Mouse (Mus musculus): ENCODE measurements at regions not wholly inside any gene's neighbourhood (a gene's known extent, or its start where the extent isn't known, plus 50 kb on each side); places are given as distances from the start of the nearest gene placed in this dataset.
"Not testable (repeated sequence)": the region's sequence is repeated elsewhere in the genome, so short reads cannot be mapped to it uniquely, and the experiment has no call there.

DNA sequence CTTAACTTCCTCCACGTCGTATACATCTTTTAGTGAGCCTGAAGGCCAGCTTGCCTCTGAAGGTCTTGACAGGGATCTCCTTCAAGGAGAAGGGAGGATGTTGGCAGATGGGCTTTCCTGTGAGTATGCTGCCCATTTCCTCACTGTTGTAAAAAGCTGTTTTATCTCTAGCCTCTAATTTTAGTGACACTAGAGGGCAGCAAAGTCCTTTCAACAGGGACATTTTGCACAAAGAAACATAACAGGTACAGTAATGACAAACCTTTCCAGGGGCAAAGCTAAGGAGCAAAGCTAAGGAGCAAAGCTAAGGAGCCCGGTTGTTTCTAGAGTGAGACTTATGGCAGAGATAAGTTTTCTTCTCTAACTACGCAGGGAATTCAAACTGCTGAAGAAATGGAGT is 59.0 kb upstream of the Kbtbd8 start:
- DNase-seq (ENCODE audit: extremely low spot score) = peak; percentile 45

DNA sequence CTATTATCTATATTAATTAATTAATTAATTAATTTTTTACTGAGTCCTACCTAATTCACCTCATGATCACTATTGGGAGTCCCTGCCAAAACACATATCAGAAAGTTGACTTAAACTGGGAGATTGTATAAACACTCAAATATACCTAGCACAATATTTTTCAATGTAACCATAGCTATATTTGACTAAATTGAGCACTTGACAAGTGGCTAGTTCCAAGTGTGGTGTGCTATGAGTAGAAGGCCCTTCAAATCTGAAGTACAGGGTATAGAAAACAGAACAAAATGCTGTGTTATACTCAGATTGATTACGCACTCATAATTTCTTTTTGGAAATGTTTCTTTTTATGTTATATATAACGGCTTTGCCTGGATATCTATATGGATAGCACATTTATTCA is 60.8 kb upstream of the Kbtbd8 start:
- no peak for DNase-seq (ENCODE audit: extremely low spot score)

DNA sequence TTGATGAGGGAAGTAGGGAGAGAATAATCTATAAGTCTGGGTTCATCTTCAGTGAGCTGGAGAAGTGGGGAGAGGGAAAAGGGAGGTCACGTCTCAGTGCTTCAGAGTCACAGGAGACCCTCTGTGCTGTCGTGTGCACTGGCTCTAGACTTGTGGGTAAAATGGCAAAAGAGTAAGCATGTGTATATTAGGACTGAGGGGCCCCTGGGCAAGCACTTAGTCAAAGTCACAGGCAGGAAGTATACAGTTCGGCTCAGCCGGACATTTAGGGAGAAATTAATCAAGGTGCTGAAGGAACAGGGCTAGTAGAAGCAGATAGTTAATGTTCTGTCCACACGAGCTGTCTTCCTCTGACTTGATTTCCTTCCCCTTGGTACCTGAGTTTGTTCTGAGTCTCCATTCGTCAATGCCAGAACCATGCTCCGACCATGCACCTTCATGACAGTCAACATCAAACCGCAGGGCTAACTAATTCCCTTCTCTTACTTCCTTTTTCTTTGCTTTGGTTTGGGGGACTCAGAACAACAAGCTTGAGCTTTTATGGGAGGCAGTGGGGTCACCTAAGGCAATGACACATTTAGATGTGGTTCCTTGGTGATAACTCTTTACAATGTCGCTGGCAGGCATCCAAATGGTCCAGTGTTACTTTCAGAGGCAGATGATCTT is 63.2 kb upstream of the Kbtbd8 start:
- DNase-seq (ENCODE audit: extremely low spot score) = no peak

DNA sequence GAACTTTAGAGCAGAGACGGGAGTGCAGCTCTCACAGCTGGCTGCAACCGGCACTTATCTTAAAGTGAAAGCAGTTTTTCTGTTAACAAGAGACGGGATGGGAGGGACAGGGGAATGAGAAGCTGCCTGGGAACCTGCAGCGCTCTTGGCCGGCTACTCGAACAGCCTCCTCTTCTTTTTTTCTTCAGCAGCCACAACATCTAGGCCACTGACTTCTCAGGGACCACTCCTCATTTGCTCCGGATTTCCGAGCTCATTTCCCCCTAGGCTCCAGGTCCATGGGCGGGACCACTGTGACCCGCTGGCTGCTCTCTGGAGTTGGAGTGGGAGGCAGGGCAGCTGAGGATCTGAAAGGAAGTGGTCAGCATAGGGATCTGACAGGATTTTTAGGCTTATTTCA is 75.7 kb upstream of the Kbtbd8 start:
- DNase-seq (ENCODE audit: extremely low spot score) = not testable (repeated sequence)

DNA sequence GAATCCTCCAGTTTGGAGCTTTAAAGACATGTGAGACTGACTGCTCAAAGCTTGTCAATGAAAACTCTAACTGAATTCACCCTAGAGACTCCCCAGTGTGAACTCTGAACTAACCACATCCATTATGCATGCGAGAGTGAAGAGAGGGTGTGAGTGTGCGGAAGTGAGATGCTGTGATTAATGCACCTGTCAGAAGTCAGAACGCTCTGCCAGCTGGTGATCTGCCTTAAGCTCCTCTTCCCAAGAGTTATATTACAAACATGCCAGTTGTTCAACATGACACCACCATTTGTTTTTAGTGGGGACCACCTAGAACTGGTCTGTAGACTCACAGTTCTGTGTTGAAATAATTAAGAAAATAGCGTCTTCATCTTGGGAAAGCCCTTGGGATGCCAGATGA is 92.8 kb upstream of the Kbtbd8 start:
- peak; percentile 27 for DNase-seq (ENCODE audit: extremely low spot score)

DNA sequence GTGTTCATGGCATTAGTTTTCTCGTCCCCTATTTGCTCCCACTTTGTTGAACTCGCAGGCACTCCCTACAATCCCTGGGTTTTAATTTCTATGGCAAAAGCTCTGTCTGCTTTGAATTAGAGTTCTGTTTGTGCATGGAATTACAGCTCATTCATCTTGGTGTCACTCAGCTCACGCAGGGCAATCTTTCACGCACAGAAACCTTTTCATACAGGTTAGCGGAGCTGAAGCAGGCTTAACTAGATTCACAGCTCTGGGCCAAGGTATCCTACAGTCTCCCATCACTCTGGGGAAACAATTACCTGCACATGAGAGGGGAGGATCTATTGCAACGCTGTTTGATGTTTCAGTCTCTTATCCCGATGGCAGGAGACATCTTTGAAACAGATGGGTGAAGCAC is 95.3 kb upstream of the Kbtbd8 start:
- no peak for DNase-seq (ENCODE audit: extremely low spot score)

DNA sequence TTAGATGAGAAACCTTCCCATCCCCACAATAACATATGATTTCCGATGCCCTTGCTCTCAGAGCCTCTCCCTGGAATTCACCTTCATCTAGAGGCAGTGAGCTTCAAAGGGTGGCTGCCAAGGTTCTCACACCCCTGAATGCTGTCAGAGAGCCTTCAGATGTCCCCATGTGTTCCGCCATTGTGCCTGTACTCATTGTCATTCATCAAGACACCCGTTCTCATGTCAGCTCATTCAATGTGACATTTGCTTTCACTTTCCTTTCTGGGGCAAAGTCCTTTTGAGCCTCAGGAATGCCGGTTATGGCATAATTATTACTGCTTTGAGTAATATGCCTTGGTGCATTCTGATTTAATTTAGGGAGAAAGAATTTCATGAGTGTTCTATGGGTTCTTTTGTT is 99.1 kb upstream of the Kbtbd8 start:
- DNase-seq (ENCODE audit: extremely low spot score) = no peak

DNA sequence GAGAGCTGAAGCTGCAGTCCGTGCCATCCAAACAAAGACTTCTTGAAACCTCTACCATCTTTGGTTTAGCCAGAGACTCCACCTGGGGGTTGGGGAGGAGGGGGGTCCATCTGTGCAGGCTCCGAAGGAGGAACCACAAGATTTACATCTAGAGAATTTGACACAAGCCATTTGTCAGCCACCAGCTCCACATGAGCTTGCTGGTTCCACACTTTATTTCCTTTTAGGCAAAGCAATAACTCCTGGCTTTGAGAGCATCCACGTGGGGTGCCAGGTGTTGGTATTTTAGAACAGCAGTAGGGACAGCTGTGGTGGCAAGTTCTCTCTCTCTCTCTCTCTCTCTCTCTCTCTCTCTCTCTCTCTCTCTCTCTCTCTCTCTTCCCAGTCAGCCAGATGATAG is 99.6 kb upstream of the Kbtbd8 start:
- DNase-seq (ENCODE audit: extremely low spot score) = no peak

DNA sequence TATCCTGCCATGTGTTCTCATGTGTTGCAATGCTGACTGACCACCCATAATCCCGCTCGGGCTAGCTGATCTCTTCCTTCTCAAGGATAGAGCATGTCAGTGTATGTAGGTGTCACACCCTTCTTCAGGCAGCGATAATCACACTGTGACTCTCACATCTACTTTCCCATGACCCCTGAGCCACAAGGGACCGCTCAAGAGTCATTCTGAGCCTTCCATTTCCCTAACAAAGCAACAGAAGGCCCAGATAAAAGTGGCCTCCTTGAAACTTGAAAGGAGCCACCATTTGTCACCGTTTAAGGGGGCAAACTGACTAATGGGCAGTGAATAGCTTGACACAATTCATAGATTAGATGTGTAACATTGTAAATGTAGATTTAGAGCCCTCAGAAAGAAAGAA is 103.9 kb upstream of the Kbtbd8 start:
- peak; percentile 5 for DNase-seq (ENCODE audit: extremely low spot score)

DNA sequence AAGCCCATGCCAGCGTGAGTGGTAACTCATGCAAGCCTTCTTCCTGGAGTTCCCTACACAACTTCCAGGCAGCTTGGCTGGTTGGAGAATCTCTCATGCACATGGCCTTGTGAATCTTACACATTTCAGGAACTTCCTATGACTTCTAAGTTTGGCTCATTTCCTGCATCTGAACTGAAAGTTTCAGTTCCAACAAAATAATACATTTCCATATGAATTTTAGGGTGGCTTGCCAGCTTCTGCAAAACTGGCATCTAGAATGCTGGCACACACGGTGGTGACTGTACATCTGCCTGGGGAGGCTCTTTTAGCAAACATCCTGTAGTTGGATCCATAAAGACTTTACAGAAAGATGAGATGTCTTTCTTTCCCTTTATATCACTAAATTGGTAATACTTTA is 110.6 kb upstream of the Kbtbd8 start:
- DNase-seq (ENCODE audit: extremely low spot score) = no peak

DNA sequence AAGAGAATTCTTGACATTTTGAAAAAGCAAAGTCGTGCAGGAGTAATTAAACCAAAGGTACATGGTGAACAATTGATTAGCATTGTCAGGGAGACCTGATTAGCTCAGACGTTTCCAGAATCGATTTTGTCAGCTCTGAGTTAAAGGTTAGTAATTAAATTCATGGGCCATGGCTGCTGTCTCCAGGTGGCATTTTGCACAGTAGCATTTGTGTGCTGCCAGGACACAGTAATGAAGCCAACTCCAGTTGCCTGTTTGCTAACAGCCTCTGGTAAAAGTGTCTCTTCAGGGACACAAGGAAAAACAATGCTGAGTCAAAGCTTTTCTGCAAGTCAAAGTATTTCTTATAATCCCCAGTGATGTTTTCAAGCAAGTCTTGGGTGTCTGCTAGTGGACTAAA is 113.3 kb upstream of the Kbtbd8 start:
- DNase-seq (ENCODE audit: extremely low spot score) = no peak

DNA sequence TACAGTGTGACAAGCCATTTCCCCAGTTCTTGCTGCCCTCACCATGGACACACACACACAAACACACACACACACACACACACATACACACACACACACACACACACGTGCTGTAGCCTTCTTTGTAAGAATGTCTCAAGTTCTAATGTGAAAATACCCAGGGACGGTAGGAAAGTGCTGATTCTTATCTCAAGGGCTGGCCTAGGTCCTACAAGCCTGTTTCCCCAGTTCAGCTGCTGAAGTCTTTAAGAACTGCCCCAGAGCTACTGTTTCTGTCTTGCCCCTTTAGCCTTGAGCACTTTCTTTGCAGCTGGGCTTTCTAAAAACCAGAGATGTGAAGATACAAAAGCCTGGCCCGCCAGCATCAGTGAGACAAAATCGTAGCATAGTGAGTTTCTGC is 117.5 kb upstream of the Kbtbd8 start:
- no peak for DNase-seq (ENCODE audit: extremely low spot score)

DNA sequence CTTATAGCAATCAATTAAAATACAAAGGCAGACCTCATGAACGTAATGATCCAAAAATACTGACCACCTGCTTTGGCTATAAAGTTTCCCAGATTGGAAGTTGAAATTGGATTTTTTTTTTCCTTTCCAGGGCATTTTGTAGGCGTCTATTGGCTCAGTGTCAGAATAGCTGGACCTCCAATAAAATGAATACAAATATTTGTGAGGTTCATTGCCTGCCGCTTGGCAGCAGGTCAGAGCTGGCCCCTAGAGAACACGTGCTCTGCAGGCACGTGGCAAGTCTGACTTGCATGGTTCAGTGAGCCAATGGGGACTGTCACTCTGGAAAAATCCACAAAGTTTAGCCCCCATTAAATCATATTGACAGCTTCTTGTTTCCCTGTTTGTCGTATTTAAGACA is 118.0 kb upstream of the Kbtbd8 start:
- no peak for DNase-seq (ENCODE audit: extremely low spot score)

DNA sequence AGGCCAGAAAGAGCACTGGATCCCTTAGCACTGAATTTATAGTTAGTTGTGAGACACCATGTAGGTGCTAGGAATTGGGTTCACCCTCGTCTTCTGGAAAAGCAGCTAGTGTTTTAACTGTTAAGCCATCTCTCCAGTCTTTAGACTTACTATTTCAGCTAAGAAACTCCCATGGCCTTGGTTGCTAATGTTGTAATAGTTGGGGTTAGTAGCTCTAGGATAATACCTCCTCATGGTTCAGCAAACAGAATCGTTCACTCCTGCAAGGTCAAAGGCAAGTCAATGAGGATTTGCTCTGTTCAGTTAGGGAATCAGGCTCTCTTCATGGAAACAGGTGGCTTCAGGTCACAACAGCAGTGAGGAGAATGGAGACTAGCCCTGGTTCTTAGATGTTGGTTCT is 118.7 kb upstream of the Kbtbd8 start:
- DNase-seq (ENCODE audit: extremely low spot score) = no peak

DNA sequence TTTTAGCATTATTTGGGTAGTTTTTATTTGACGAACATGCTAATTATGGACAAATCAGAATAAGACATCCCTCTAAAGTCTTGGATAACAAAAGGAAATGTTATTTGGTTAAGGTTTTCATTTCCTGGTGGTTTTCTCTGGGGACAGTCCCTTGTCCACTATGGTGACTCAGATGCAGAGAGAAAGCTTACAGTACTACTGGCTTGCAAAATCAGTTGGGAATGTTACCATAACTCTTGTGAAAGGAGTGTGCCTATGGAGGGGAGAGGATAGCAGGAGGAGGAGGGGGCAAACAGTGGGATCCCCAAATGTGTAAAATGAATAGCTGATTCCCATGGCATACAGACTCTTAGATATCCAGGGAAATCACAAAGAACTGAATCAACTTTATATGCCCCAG is 122.7 kb upstream of the Kbtbd8 start:
- DNase-seq (ENCODE audit: extremely low spot score) = no peak

DNA sequence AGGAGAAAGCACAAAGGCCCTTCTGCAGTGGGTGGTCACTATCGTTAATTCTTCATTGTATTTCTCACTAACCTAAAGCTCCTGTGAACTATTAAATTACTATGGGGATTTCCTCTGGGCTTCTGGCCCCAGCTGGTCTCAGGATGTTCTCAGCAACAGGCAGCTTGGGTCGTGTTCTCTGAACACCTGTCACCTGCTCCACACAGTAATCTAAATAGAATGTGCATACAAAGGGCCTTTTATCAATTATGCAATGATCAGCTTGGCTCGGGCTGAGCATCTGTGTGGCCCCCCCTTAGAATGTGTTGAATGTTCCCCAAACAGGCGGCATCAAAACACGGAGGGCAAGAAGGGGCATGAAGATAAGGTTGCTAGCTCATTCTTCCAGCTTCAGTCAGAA is 129.6 kb upstream of the Kbtbd8 start:
- DNase-seq (ENCODE audit: extremely low spot score) = no peak

DNA sequence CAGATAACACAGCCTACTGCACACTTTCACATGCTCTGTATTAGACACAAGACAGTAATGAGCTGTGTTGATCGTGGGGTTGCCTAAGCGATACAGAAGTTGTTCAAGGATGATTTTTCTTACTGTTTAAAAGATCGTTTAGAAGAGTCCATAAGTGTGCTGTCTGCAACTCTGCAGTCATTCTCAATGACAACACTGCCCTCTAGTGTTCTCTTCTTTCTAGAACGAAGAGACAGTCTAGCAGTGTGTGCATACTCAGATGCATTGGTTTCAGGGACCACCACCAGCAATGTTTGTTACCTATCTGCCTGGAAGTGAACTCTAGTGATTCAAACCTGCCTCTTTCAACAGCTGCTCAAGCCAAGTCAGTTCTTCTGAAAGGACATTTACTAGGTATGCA is 130.7 kb upstream of the Kbtbd8 start:
- DNase-seq (ENCODE audit: extremely low spot score) = peak; percentile 67

DNA sequence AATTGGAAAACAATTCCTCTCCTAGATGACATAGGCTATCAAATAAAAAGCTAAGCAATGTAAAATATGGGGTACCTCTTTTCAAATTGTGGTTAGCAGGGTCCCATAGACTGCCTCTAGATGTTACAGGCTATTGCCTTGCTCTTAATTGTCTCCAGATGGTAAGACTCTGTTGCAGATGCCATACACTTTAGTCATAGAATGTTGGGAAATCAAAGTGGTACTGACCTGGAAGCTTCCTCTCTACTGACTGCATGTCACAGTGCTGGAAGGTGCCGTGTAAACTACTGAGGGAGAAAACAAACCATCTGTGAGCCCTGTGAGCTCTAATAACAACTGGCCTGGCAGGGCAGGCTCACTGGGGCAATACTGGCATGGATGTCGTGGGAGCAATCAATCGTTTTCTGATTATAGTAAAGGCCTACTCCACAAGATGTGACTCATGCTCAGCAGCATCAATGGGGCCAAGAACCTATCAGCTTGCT is 132.6 kb upstream of the Kbtbd8 start:
- DNase-seq (ENCODE audit: extremely low spot score) = no peak

DNA sequence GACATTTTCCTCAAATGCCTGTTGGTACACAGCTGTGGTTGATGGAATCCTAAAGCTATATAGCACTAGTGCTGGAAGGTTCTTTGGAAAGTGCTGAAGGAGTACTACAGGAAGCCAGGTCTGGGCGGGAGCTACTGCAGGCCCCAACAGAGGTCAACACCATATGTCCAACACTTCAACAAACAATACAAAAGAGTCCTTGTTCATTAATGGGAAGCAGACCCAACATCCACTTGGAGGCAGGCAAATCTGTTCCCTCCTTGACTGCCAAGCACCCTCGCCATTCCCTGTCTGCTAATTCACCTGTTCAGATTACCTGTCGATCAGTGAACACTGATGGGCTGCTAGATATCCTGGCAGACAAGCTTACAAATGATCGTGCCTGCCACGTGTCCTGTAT is 148.4 kb upstream of the Kbtbd8 start:
- no peak for DNase-seq (ENCODE audit: extremely low spot score)

DNA sequence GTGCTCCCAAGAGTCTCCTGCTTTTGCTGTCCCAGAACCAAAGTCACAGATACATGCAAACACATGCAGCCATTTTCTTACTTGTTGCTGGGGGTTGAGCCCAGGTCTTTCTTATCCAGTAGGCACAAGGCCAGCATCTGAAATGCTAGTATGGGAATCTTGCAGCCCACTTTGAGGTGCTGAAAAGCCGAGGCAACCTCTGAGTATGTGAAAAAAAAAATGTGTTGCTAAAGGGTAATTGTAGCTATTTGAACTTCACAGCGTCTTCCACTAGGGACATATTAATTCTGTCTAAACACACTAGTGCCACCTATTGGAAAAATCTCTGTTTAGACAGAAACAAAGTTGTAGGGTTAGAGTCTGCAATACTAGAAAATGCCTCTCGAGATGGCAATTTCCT is 150.1 kb upstream of the Kbtbd8 start:
- peak; percentile 51 for DNase-seq (ENCODE audit: extremely low spot score)

DNA sequence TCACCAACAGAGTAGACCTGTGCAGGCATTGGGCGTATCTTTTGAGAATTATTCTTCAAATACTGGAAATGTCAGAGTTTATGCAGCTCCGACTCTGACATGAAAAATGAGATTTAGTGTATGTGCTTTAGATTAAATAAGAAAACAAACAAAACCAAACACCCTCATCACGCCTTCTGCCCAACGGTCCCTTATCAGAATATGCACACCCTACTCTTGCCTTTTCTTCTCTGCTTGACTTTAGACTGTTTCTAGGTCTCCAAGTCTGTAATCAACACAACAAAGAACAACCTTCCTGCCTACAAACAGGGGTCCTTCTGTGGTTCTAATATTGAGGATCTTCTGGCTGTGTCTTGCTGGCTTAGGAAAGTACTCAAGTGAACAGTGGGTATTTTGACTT is 153.8 kb upstream of the Kbtbd8 start:
- DNase-seq (ENCODE audit: extremely low spot score) = no peak

DNA sequence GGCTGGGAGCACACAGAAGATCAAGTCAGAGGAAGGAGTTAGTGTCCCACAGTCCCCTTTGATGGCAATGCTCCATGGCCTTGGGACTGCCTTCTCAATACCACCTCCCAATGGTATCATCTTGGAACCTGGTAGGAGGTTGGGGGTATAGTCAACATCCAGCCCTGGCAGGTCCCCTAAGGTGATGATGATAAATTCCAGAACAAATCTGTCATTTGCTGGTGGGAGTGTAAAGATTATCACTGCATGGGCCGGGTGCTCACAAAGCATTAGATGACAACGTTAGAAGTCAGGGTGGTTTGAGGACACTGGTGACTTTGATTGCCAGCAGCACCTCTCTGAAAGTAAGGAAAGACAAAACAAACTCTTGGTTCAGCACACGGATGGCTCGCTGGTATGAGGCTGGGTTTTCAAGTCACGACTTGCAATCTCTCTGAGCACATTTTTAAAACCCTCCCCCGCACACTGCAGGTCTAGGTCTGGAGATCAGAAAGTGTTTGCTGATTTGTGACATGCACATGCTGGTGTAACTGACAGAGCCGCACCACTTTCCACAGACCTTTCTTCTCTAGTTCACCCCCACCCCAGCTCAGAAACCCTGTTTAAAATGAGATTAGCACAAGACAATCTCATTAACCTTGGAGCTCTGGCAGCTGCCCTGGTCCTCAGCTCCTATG is 154.5 kb upstream of the Kbtbd8 start:
- DNase-seq (ENCODE audit: extremely low spot score) = no peak

DNA sequence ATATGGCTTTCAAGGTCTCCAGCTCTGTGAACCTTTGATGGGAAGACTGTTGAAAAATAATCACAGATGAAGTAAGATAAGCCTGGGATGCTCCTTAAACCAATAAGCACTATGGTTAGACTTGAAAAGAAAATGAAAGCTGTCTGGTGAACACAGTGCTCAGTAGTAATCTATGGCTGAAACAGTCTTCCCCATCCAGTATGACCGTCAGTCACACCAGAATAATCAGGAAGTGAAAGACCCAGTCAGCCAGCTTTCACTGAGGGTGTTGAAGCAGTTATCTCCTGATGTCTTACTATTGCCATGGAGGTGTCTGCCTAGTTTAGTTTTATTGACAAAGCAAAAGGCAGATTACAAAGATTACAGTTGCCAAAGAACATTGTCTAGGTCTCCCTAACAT is 155.2 kb upstream of the Kbtbd8 start:
- DNase-seq (ENCODE audit: extremely low spot score) = no peak

DNA sequence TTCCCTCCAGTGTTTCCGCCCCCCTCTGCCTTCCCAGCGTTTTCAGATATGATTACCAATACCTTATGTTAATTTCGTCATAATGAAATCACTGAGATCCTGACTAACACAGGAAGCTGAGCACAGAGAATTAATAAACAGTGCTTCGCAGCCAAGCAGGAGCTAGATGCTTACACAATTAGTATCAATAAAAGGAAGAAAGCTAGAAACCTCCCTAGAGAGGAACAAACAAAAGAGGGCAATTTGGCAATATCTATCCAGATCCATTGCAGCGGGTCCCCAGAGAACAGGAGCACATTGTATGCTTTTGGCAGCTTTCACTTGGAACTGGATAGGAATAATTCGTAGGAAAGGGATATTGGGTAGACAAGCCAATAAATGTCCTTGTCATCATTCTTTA is 159.1 kb upstream of the Kbtbd8 start:
- no peak for DNase-seq (ENCODE audit: extremely low spot score)

Data from embryo, embryonic 9.5 days (tissue).